Mouse (Mus musculus): ENCODE data around the gene Frmd6. TPM values are rescaled to one million over a fixed set of nuclear protein-coding genes. Genes with fewer than 3 reads are reported as not detected.

The Frmd6 gene
- total and polyA plus RNA-seq, 3 experiments = 2.5 to 4.5 (median 3.5) TPM

- no peak for TF ChIP-seq GABPA (IDR thresholded peaks at IDR 0.05; ENCODE audit: insufficient replicate concordance, low read depth, low read length)
- TF ChIP-seq RCOR1 (conservative IDR thresholded peaks at IDR 0.05; ENCODE audit: low read depth, low read length) = no peak
- no peak for TF ChIP-seq UBTF (IDR thresholded peaks at IDR 0.05; ENCODE audit: low read depth, low read length)
- TF ChIP-seq POLR2A (IDR thresholded peaks at IDR 0.05; ENCODE audit: low read depth, low read length) = no peak
- TF ChIP-seq PAX5 (IDR thresholded peaks at IDR 0.05; ENCODE audit: low read length) = no peak
- Histone ChIP-seq H3K9ac (ENCODE audit: insufficient read depth, low read depth) (no peak overlapping the region), H3K4me1 (ENCODE audit: control insufficient read depth in 1 of 2, insufficient read depth in 2 of 2) (peaks cover 0 to 7% of the 10 kb centered on the region in 2 experiments; a peak in 2 of 4 replicates), H3K4me3 (replicated peaks in 1 of 3; ENCODE audit: low read depth in 2 of 3, low read length in 2 of 3, poor library complexity in 1 of 3) (no peak overlapping the region), H3K9me3 (replicated peaks; ENCODE audit: low read length) (no peaks in the 10 kb centered on the region), H3K27me3 (replicated peaks) (no peaks in the 10 kb centered on the region), H3K27ac (ENCODE audit: insufficient read depth, low read depth) (no peak overlapping the region), H3K79me2 (replicated peaks; ENCODE audit: control insufficient read depth, extremely low read depth, insufficient read depth, poor library complexity, severe bottlenecking) (no peaks in the 10 kb centered on the region), H3K36me3 (replicated peaks in 1 of 2; ENCODE audit: control insufficient read depth in 1 of 2, insufficient read depth in 1 of 2, low read length in 1 of 2) (no peaks in the 10 kb centered on the region), H3K4me2 (ENCODE audit: insufficient read depth, low read depth, poor library complexity, severe bottlenecking) (no peak overlapping the region)
- in situ Hi-C loops (cut with MboI; ENCODE audit: low pct_ligation_motif_present, low pct_unique_long_range_greater_than_20kb, low sequenced_read_pairs) = no loop called here
- dilution Hi-C loops (cut with MboI; ENCODE audit: extremely low pct_ligation_motif_present, extremely low pct_unique_long_range_greater_than_20kb, low sequenced_read_pairs) = no loop called here
- no peak for DNase-seq (ENCODE audit: extremely low read depth)
Observed at GRCm38 (mm10) chr12:70778271-70778670, 47.0 kb upstream of the Frmd6 start.

- Histone ChIP-seq H3K79me2 (replicated peaks; ENCODE audit: control insufficient read depth, extremely low read depth, insufficient read depth, poor library complexity, severe bottlenecking) (no peaks in the 10 kb centered on the region), H3K27ac (ENCODE audit: insufficient read depth, low read depth) (no peak overlapping the region), H3K4me3 (replicated peaks in 1 of 3; ENCODE audit: low read depth in 2 of 3, low read length in 2 of 3, poor library complexity in 1 of 3) (no peak overlapping the region), H3K9ac (ENCODE audit: insufficient read depth, low read depth) (no peak overlapping the region), H3K4me1 (ENCODE audit: control insufficient read depth in 1 of 2, insufficient read depth in 2 of 2) (peaks cover 0 to 7% of the 10 kb centered on the region in 2 experiments; a peak in 2 of 4 replicates), H3K36me3 (replicated peaks in 1 of 2; ENCODE audit: control insufficient read depth in 1 of 2, insufficient read depth in 1 of 2, low read length in 1 of 2) (no peaks in the 10 kb centered on the region), H3K4me2 (ENCODE audit: insufficient read depth, low read depth, poor library complexity, severe bottlenecking) (no peak overlapping the region), H3K9me3 (replicated peaks; ENCODE audit: low read length) (no peaks in the 10 kb centered on the region), H3K27me3 (replicated peaks) (no peaks in the 10 kb centered on the region)
- no peak for DNase-seq (ENCODE audit: extremely low read depth)
- in situ Hi-C loops (cut with MboI; ENCODE audit: low pct_ligation_motif_present, low pct_unique_long_range_greater_than_20kb, low sequenced_read_pairs) = no loop called here
- dilution Hi-C loops (cut with MboI; ENCODE audit: extremely low pct_ligation_motif_present, extremely low pct_unique_long_range_greater_than_20kb, low sequenced_read_pairs) = no loop called here
- TF ChIP-seq MAX (IDR thresholded peaks at IDR 0.05; ENCODE audit: low read length) (no peak), NELFE (IDR thresholded peaks at IDR 0.05; ENCODE audit: low read depth, low read length) (no peak), TCF12 (IDR thresholded peaks at IDR 0.05; ENCODE audit: low read depth, low read length) (no peak), ELF1 (IDR thresholded peaks at IDR 0.05; ENCODE audit: low read depth, low read length) (no peak)
Observed at GRCm38 (mm10) chr12:70778724-70779123, 46.6 kb upstream of the Frmd6 start.

- no peaks in the 10 kb centered on the region for H3K9me3 ChIP-seq (replicated peaks; ENCODE audit: low read length)
- H3K27me3 ChIP-seq (replicated peaks) = no peaks in the 10 kb centered on the region
- H3K4me3 ChIP-seq (replicated peaks in 1 of 3; ENCODE audit: low read depth in 2 of 3, low read length in 2 of 3, poor library complexity in 1 of 3) = no peak overlapping the region
- H3K79me2 ChIP-seq (replicated peaks; ENCODE audit: control insufficient read depth, extremely low read depth, insufficient read depth, poor library complexity, severe bottlenecking) = no peaks in the 10 kb centered on the region
- in situ Hi-C loops (cut with MboI; ENCODE audit: low pct_ligation_motif_present, low pct_unique_long_range_greater_than_20kb, low sequenced_read_pairs) (no loop called here), dilution Hi-C loops (cut with MboI; ENCODE audit: extremely low pct_ligation_motif_present, extremely low pct_unique_long_range_greater_than_20kb, low sequenced_read_pairs) (no loop called here)
- H3K4me1 ChIP-seq (ENCODE audit: control insufficient read depth in 1 of 2, insufficient read depth in 2 of 2) = peaks cover 0 to 5% of the 10 kb centered on the region in 2 experiments; a peak in 2 of 4 replicates
- no peaks in the 10 kb centered on the region for H3K36me3 ChIP-seq (replicated peaks in 1 of 2; ENCODE audit: control insufficient read depth in 1 of 2, insufficient read depth in 1 of 2, low read length in 1 of 2)
- no peak overlapping the region for H3K27ac ChIP-seq (ENCODE audit: insufficient read depth, low read depth)
- H3K4me2 ChIP-seq (ENCODE audit: insufficient read depth, low read depth, poor library complexity, severe bottlenecking) = no peak overlapping the region
- DNase-seq (ENCODE audit: extremely low read depth) = no peak
- H3K9ac ChIP-seq (ENCODE audit: insufficient read depth, low read depth) = no peak overlapping the region
- no peak for TF ChIP-seq GABPA (IDR thresholded peaks at IDR 0.05; ENCODE audit: insufficient replicate concordance, low read depth, low read length)
- TF ChIP-seq JUN (IDR thresholded peaks at IDR 0.05; ENCODE audit: insufficient read depth, low read depth, low read length) = no peak
- no peak for TF ChIP-seq CTCF (conservative IDR thresholded peaks at IDR 0.05 in 1 of 2, IDR thresholded peaks at IDR 0.05 in 1 of 2; ENCODE audit: low read depth in 2 of 2, low read length in 2 of 2)
- no peak for TF ChIP-seq RAD21 (IDR thresholded peaks at IDR 0.05; ENCODE audit: low read depth, low read length)
- no peak for TF ChIP-seq KAT2A (IDR thresholded peaks at IDR 0.05; ENCODE audit: insufficient replicate concordance, low read length)
- no peak for TF ChIP-seq UBTF (IDR thresholded peaks at IDR 0.05; ENCODE audit: low read depth, low read length)
- TF ChIP-seq ZKSCAN1 (IDR thresholded peaks at IDR 0.05; ENCODE audit: borderline replicate concordance, low read depth, low read length) = no peak
- no peak for TF ChIP-seq HCFC1 (IDR thresholded peaks at IDR 0.05; ENCODE audit: low read depth, low read length)
- TF ChIP-seq MYC (IDR thresholded peaks at IDR 0.05; ENCODE audit: low read depth, low read length) = no peak
Observed at GRCm38 (mm10) chr12:70783049-70783448, 42.3 kb upstream of the Frmd6 start.
